Mouse (Mus musculus) hindbrain, embryonic 11.5 days (tissue): ENCODE results near the gene Oxa1l. TPM values are rescaled to one million over a fixed set of nuclear protein-coding genes. Genes with fewer than 3 reads are reported as not detected.

Experiments used
- ATAC-seq: fragments of 200-750 bp; cut with Nextera tagmentation; 2 replicates; pipeline ENCODE4 v1.8.0; 2017; ENCODE audit warnings: mild to moderate bottlenecking, moderate TSS enrichment, moderate library complexity; ENCODE audit not compliant: low FRiP score
- DNase-seq: peaks from one replicate; pipeline ENCODE4 v3.0.0-alpha.2; 2015; ENCODE audit warnings: low spot score
- H3K27ac ChIP-seq: fragments of 300-500 bp; sonication (generic); 2 replicates; pipeline ENCODE4 v1.5.1; 2014; ENCODE audit warnings: mild to moderate bottlenecking, low read depth, low read length
- H3K27me3 ChIP-seq: fragments of 300-500 bp; sonication (generic); 2 replicates; pipeline ENCODE4 v1.6.1; 2014; ENCODE audit warnings: mild to moderate bottlenecking, low read length, moderate library complexity, mixed read lengths; ENCODE audit not compliant: control insufficient read depth, insufficient read depth
- H3K36me3 ChIP-seq: fragments of 300-500 bp; sonication (generic); 2 replicates; pipeline ENCODE4 v1.6.1; 2014; ENCODE audit warnings: mild to moderate bottlenecking, low read length, moderate library complexity, mixed read lengths; ENCODE audit not compliant: control insufficient read depth, insufficient read depth
- H3K4me1 ChIP-seq: fragments of 300-500 bp; sonication (generic); replicated peaks from 2 replicates; pipeline ENCODE4 v1.6.1; 2014; ENCODE audit warnings: low read length, mixed read lengths; ENCODE audit not compliant: control insufficient read depth, insufficient read depth
- H3K4me2 ChIP-seq: fragments of 300-500 bp; sonication (generic); replicated peaks from 2 replicates; pipeline ENCODE4 v1.6.1; 2014; ENCODE audit warnings: mild to moderate bottlenecking, low read depth, low read length
- H3K4me3 ChIP-seq: fragments of 300-500 bp; sonication (generic); 2 replicates; pipeline ENCODE4 v1.5.1; 2014; ENCODE audit warnings: low read depth, low read length
- H3K9ac ChIP-seq: fragments of 300-500 bp; sonication (generic); 2 replicates; pipeline ENCODE4 v1.6.1; 2014; ENCODE audit warnings: low read depth, low read length
- H3K9me3 ChIP-seq: fragments of 300-500 bp; sonication (generic); 2 replicates; pipeline ENCODE4 v1.6.1; 2016; ENCODE audit warnings: low read length; ENCODE audit not compliant: control insufficient read depth
- WGBS: fragments of 180-500 bp; shearing (Covaris S2); extraction: QIAGEN DNeasy Blood & Tissue Kit; methylation state at CpG from one replicate; pipeline ENCODE4 v1.1.7; 2014; 5-methylcytosine and 5-hydroxymethylcytosine counted together
- polyA plus RNA-seq: library from polyadenylated mRNA; unstranded; fragments of >200 nt; fragmentation: Nextera tagmentation; extraction: Ambion mirVana; gene quantifications from 2 replicates; pipeline ENCODE4 v1.2.1, GENCODE M21; 2014

Oxa1l gene
- polyA plus RNA-seq, 1 experiment from 2014 or later, result 46.7 TPM

GRCm38 (mm10) chr14:54394309-54394708, 33.7 kb downstream of the Oxa1l start:
- Histone ChIP-seq H3K4me1 (no peaks in the 10 kb centered on the region), H3K36me3 (no peaks in the 10 kb centered on the region), H3K27ac (no peak overlapping the region), H3K27me3 (no peaks in the 10 kb centered on the region), H3K9ac (no peak overlapping the region), H3K9me3 (no peaks in the 10 kb centered on the region), H3K4me3 (no peak overlapping the region), H3K4me2 (no peak overlapping the region)
- no peak for ATAC-seq
- DNase-seq, result no peak

- H3K27ac ChIP-seq, result no peak overlapping the region
- no peaks in the 10 kb centered on the region for H3K27me3 ChIP-seq
- H3K36me3 ChIP-seq, result no peaks in the 10 kb centered on the region
- no peak overlapping the region for H3K4me3 ChIP-seq
- DNase-seq (no peak), ATAC-seq (no peak)
- WGBS, result 93% methylated on average over 7 of the region's 7 CpGs
- no peak overlapping the region for H3K4me2 ChIP-seq
- no peaks in the 10 kb centered on the region for H3K4me1 ChIP-seq
- H3K9me3 ChIP-seq, result no peaks in the 10 kb centered on the region
- no peak overlapping the region for H3K9ac ChIP-seq
These were observed 36.1 kb downstream of the Oxa1l start for GRCm38 (mm10) chr14:54396685-54397084.

GRCm38 (mm10) chr14:54397872-54398527, 37.4 kb downstream of the Oxa1l start:
- no peaks in the 10 kb centered on the region for H3K9me3 ChIP-seq
- H3K4me1 ChIP-seq, result no peaks in the 10 kb centered on the region
- H3K36me3 ChIP-seq, result no peaks in the 10 kb centered on the region
- no peak overlapping the region for H3K4me2 ChIP-seq
- H3K9ac ChIP-seq, result no peak overlapping the region
- ATAC-seq (no peak), DNase-seq (no peak)
- 72% methylated on average over 7 of the region's 7 CpGs for WGBS
- H3K4me3 ChIP-seq, result no peak overlapping the region
- no peaks in the 10 kb centered on the region for H3K27me3 ChIP-seq
- no peak overlapping the region for H3K27ac ChIP-seq

- H3K4me2 ChIP-seq, result no peak overlapping the region
- H3K27me3 ChIP-seq, result no peaks in the 10 kb centered on the region
- H3K4me3 ChIP-seq, result no peak overlapping the region
- ATAC-seq, result no peak
- H3K36me3 ChIP-seq, result no peaks in the 10 kb centered on the region
- no peak overlapping the region for H3K9ac ChIP-seq
- H3K4me1 ChIP-seq, result no peaks in the 10 kb centered on the region
- H3K9me3 ChIP-seq, result no peaks in the 10 kb centered on the region
- DNase-seq, result no peak
- no peak overlapping the region for H3K27ac ChIP-seq
- WGBS, result 75% methylated on average over 7 of the region's 7 CpGs
These were observed 37.9 kb downstream of the Oxa1l start for GRCm38 (mm10) chr14:54398528-54398916.

- Histone ChIP-seq H3K4me3 (no peak overlapping the region), H3K4me1 (no peaks in the 10 kb centered on the region), H3K4me2 (no peak overlapping the region), H3K36me3 (no peaks in the 10 kb centered on the region), H3K27me3 (no peaks in the 10 kb centered on the region), H3K9me3 (no peaks in the 10 kb centered on the region), H3K27ac (no peak overlapping the region), H3K9ac (no peak overlapping the region)
- ATAC-seq (no peak), DNase-seq (no peak)
- WGBS, result 56% methylated on average over 8 of the region's 8 CpGs
These were observed 38.3 kb downstream of the Oxa1l start for GRCm38 (mm10) chr14:54398921-54399382.

- Histone ChIP-seq H3K9ac (no peak overlapping the region), H3K36me3 (no peaks in the 10 kb centered on the region), H3K27me3 (no peaks in the 10 kb centered on the region), H3K4me1 (no peaks in the 10 kb centered on the region), H3K27ac (no peak overlapping the region), H3K4me2 (no peak overlapping the region), H3K9me3 (no peaks in the 10 kb centered on the region), H3K4me3 (no peak overlapping the region)
- no peak for DNase-seq
- no peak for ATAC-seq
- WGBS, result 78% methylated on average over 3 of the region's 3 CpGs
These were observed 41.1 kb downstream of the Oxa1l start for GRCm38 (mm10) chr14:54401723-54402122.

- Histone ChIP-seq H3K4me2 (no peak overlapping the region), H3K27me3 (peaks cover 2% of the 10 kb centered on the region; the same call in 1 of the 2 replicates), H3K9ac (no peak overlapping the region), H3K4me1 (no peaks in the 10 kb centered on the region), H3K36me3 (no peaks in the 10 kb centered on the region), H3K9me3 (no peaks in the 10 kb centered on the region), H3K27ac (no peak overlapping the region), H3K4me3 (no peak overlapping the region)
- no peak for ATAC-seq
- 87% methylated on average over 25 of the region's 25 CpGs for WGBS
- no peak for DNase-seq
These were observed 47.9 kb downstream of the Oxa1l start for GRCm38 (mm10) chr14:54408336-54409056.

- Histone ChIP-seq H3K4me3 (no peak overlapping the region), H3K9me3 (no peaks in the 10 kb centered on the region), H3K4me2 (no peak overlapping the region), H3K9ac (no peak overlapping the region), H3K36me3 (no peaks in the 10 kb centered on the region), H3K27ac (no peak overlapping the region), H3K27me3 (peaks cover 5% of the 10 kb centered on the region; the same call in 1 of the 2 replicates), H3K4me1 (no peaks in the 10 kb centered on the region)
- WGBS, result 82% methylated on average over 7 of the region's 7 CpGs
- ATAC-seq, result no peak
- DNase-seq, result no peak
These were observed 48.5 kb downstream of the Oxa1l start for GRCm38 (mm10) chr14:54409057-54409645.
